Mouse (Mus musculus) retina, postnatal 1 day (tissue): ENCODE results near the gene Olfr228.
"Not testable (repeated sequence)": the region's sequence is repeated elsewhere in the genome, so short reads cannot be mapped to it uniquely, and the experiment has no call there.

ENCODE experiments used
- DNase-seq: peaks from one replicate; pipeline ENCODE4 v3.0.0-alpha.2; 2012

Olfr228 gene

DNA sequence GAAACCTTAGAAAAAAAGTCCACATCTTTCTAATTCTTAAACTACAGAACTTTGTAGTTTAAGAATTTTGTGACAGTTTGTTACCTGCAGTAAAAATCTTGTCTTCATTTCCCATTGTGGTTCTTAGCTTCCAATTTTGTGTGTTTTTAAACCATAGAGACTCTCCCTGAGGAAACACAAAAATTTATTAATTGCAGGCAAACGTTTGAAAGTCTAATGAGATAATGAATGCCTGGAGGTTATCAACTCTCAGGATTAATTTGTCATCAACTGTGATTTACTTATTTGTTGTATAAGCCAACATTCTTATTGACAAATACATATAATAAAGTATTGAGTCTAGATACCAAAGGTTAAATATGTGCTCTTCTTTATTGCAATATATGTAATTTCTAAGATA is at the start of gene Olfr228:
Gene Olfr228 (minus strand): TSS at position 101 of the 400 bp plus-strand sequence.
- no peak for DNase-seq

DNA sequence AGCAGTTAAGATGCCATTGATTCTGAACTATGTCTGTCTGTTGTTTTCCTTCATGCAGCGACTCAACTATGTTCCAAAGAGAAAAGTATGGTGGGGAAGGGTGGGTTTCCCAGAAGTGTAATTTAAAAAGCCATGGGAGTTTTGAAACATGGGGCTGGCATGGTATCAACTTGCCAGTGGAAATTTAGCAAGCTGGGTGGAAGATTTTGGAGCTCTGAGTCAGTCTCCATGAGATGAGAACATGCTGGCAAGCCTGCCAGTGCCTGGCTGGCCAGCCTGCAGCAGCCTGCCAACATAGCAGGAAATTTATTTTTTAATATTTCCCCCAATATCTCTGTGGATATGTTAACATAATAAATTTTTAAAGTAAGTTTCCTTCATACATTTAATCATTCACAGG is 43.8 kb upstream of the Olfr228 start:
- DNase-seq = no peak

DNA sequence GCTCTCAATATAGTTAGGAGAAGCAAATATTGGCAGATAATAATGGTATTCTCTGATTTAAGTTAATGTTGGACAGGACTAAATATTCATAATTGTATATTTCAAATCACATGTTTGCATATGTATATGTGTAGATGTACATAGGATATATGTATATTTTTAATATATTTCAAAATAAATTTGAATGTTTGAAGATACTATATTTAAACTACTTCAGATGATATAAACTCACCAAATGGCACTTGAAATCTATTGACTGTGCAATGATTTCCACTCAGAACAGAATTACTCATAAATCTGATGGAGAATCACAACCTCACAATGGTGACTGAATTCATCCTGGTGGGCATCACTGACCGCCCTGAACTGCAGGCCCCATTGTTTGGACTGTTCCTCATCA is 21.0 kb upstream of the Olfr228 start, which contains the start of gene Olfr1076:
Gene Olfr1076 (plus strand): TSS at position 301 of the 400 bp plus-strand sequence.
- no peak for DNase-seq

DNA sequence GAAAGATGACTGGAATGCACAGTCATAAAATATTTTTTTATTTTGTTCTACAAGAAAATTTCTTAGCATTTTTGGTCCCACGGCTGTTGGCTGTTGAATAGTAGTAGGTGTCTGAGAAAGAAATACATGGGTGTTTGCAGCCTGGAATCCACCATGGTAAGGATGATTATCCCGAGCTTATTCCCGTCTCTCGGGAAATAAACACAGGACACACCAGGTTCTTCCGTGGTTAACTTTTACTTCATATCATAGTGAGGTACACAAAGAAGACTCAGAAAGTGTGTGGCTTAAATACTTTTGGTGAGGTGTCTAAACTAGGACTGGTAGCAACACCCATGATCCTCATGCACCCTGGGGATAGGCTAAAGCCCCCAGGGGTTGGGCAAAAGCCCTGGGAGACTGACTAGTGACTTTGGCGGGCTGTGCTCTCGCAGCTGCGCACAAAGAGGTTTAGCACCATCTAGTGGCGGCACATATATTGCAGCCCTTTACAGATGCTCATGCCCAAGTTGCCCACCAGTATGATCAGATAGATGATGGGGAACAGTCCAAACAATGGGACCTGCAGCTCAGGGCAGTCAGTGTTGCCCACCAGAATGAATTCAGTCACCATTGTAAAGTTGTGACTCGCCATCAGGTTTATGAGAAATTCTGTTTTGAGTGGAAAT is 22.6 kb downstream of the Olfr228 start:
- peak; percentile 65 for DNase-seq

DNA sequence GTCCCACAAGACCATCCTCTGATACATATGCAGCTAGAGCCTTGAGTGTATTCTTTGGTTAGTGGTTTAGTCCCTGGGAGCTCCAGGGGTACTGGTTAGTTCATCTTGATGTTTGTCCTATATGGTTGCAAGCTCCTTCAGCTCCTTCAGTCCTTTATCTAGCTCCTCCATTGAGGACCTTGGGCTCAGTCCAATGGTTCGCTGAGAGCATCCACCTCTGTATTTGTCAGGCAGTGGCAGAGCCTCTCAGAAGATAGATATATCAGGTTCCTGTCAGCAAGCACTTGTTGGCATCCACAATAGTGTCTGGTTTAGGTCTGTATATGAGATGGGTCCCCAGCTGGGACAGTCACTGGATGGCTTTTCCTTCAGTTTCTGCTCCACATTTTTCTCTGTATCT is 26.8 kb downstream of the Olfr228 start:
- DNase-seq = no peak

DNA sequence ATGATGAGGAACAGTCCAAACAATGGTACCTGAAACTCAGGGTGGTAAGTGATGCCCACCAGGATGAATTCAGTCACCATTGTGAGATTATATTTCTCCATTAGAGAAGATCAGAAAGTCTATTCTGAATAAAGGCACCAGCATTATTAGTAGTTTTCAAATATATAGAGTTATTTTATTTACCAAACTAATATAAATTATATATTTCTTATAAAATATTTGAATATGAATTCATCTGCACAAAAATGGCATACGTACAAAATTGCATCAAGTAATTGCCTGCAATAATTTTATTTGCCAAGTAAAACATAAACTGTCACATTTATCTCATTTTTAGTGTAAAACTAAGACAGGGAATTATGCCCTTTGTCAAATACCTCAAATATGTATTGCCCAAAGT is 31.0 kb downstream of the Olfr228 start, which contains the start of gene Olfr1066:
Gene Olfr1066 (minus strand): TSS at position 101 of the 400 bp plus-strand sequence.
- no peak for DNase-seq

DNA sequence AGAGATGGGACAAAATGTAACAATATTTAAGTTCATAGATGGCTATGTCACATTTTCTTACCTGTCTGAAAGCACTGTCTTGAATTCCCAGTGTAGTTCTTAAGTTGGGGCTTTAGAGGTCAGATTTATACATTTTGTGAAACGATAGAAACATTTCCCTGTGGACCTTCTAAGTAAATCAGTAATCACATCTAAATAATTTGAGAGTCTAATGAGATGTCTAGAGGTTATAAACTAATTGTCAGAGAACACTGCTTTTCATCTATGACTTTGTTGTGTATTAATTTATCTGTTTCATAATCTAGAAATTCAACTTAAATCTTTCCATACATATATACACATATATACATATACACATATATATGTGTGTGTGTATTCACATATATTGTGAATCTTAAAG is 36.7 kb downstream of the Olfr228 start, which contains the start of gene Olfr1065:
Gene Olfr1065 (minus strand): TSS at position 101 of the 400 bp plus-strand sequence.
- not testable (repeated sequence) for DNase-seq

DNA sequence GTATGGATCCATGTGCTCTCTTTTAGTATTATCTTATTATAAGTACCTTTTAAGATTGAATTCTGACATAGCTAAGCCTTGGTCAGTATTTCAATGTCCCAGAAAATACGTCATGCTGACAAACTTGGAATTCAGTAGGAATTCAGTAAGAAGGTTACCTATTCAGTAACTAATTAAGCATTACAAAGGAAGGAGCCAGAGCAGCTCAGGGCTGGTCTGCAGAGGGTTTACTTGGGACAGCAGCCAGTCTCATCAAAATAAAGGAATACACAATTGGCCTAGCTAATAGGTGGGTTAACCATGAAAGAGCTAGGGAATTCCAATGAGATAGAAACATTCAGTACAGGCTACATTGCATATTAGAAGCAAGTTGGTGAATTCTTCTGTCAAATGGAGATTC is 45.1 kb downstream of the Olfr228 start:
- not testable (repeated sequence) for DNase-seq
